Mouse (Mus musculus) CD4-positive, CD25-positive, alpha-beta regulatory T cell, adult 4 months (primary cell): ENCODE results near the gene Atp2b4. TPM values are rescaled to one million over a fixed set of nuclear protein-coding genes. Genes with fewer than 3 reads are reported as not detected.

Experiments
- ATAC-seq: one replicate; pipeline ENCODE4 v1.8.0; 2017
- polyA plus RNA-seq, 2 experiments: library from polyadenylated mRNA; unstranded; fragments of 100-300 nt; shearing (Covaris generic); gene quantifications; one replicate each; pipeline ENCODE4 v1.2.1; 2017

Gene Atp2b4
- polyA plus RNA-seq = 10 to 100 TPM in 1 of 2 experiments, 1 to 10 TPM in 1; 9.6 to 12.8 TPM

- ATAC-seq = peak; percentile 81
Measured at GRCm38 (mm10) chr1:133800948-133801393, at the start of gene Atp2b4. Atp2b4 (minus strand) TSS chr1:133801041.

GRCm38 (mm10) chr1:133844734-133845133, 43.9 kb upstream of the Atp2b4 start:
- ATAC-seq = no peak

GRCm38 (mm10) chr1:133843900-133844299, 43.1 kb upstream of the Atp2b4 start:
- no peak for ATAC-seq

GRCm38 (mm10) chr1:133843370-133843769, 42.5 kb upstream of the Atp2b4 start:
- no peak for ATAC-seq

GRCm38 (mm10) chr1:133842074-133842725, 41.4 kb upstream of the Atp2b4 start:
- ATAC-seq = peak; percentile 73

- ATAC-seq = peak; percentile 74
Measured at GRCm38 (mm10) chr1:133841171-133841926, 40.5 kb upstream of the Atp2b4 start.

- ATAC-seq = no peak
Measured at GRCm38 (mm10) chr1:133840530-133840929, 39.7 kb upstream of the Atp2b4 start.

- ATAC-seq = no peak
Measured at GRCm38 (mm10) chr1:133834309-133834708, 33.5 kb upstream of the Atp2b4 start.

GRCm38 (mm10) chr1:133832781-133833180, 31.9 kb upstream of the Atp2b4 start:
- no peak for ATAC-seq

- no peak for ATAC-seq
Measured at GRCm38 (mm10) chr1:133826193-133826592, 25.4 kb upstream of the Atp2b4 start.

- no peak for ATAC-seq
Measured at GRCm38 (mm10) chr1:133825543-133825942, 24.7 kb upstream of the Atp2b4 start.

- ATAC-seq = no peak
Measured at GRCm38 (mm10) chr1:133825140-133825539, 24.3 kb upstream of the Atp2b4 start.

- ATAC-seq = peak; percentile 86
Measured at GRCm38 (mm10) chr1:133821144-133821543, 20.3 kb upstream of the Atp2b4 start.

GRCm38 (mm10) chr1:133820100-133820499, 19.3 kb upstream of the Atp2b4 start:
- no peak for ATAC-seq

GRCm38 (mm10) chr1:133818531-133818930, 17.7 kb upstream of the Atp2b4 start:
- ATAC-seq = no peak

GRCm38 (mm10) chr1:133815747-133816491, 15.1 kb upstream of the Atp2b4 start:
- peak; percentile 96 for ATAC-seq

- ATAC-seq = no peak
Measured at GRCm38 (mm10) chr1:133809376-133809775, 8.5 kb upstream of the Atp2b4 start.

GRCm38 (mm10) chr1:133808020-133808419, 7.2 kb upstream of the Atp2b4 start:
- no peak for ATAC-seq

- ATAC-seq = no peak
Measured at GRCm38 (mm10) chr1:133801743-133802142, 902 bp upstream of the Atp2b4 start.

- ATAC-seq = peak; percentile 29
Measured at GRCm38 (mm10) chr1:133800512-133800911, 329 bp downstream of the Atp2b4 start.

GRCm38 (mm10) chr1:133799686-133800445, 975 bp downstream of the Atp2b4 start:
- peak; percentile 37 for ATAC-seq

- no peak for ATAC-seq
Measured at GRCm38 (mm10) chr1:133798821-133799415, 1.9 kb downstream of the Atp2b4 start.
